Mouse (Mus musculus) liver, embryonic 15.5 days (tissue): Measurements from ENCODE around the gene Gm815. TPM values are rescaled to one million over a fixed set of nuclear protein-coding genes. Genes with fewer than 3 reads are reported as not detected.

Experiments
- ATAC-seq: fragments of 200-750 bp; cut with Nextera tagmentation; 2 replicates; pipeline ENCODE4 v1.8.0; 2017; ENCODE audit warnings: moderate number of reproducible peaks, mild to moderate bottlenecking, moderate library complexity; ENCODE audit not compliant: insufficient read depth
- H3K27ac ChIP-seq: fragments of 300-500 bp; sonication (generic); replicated peaks from 2 replicates; pipeline ENCODE4 v1.5.1; 2015; ENCODE audit warnings: mild to moderate bottlenecking, inconsistent platforms
- H3K27me3 ChIP-seq: fragments of 300-500 bp; sonication (generic); 2 replicates; pipeline ENCODE4 v1.6.1; 2015; ENCODE audit warnings: mild to moderate bottlenecking, inconsistent platforms
- H3K36me3 ChIP-seq: fragments of 300-500 bp; sonication (generic); replicated peaks from 2 replicates; pipeline ENCODE4 v1.6.1; 2015; ENCODE audit warnings: moderate library complexity, mild to moderate bottlenecking, inconsistent platforms
- H3K4me1 ChIP-seq: fragments of 300-500 bp; sonication (generic); replicated peaks from 2 replicates; pipeline ENCODE4 v1.6.1; 2015; ENCODE audit warnings: inconsistent platforms
- H3K4me2 ChIP-seq: fragments of 300-500 bp; sonication (generic); 2 replicates; pipeline ENCODE4 v1.6.1; 2015; ENCODE audit warnings: moderate library complexity, mild to moderate bottlenecking, inconsistent platforms
- H3K4me3 ChIP-seq: fragments of 300-500 bp; sonication (generic); replicated peaks from 2 replicates; pipeline ENCODE4 v1.5.1; 2015; ENCODE audit warnings: mild to moderate bottlenecking, inconsistent platforms
- H3K9ac ChIP-seq: fragments of 300-500 bp; sonication (generic); 2 replicates; pipeline ENCODE4 v1.6.1; 2015; ENCODE audit warnings: moderate library complexity, mild to moderate bottlenecking, inconsistent platforms
- H3K9me3 ChIP-seq: fragments of 300-500 bp; sonication (generic); replicated peaks from 2 replicates; pipeline ENCODE4 v1.6.1; 2016; ENCODE audit warnings: inconsistent platforms
- WGBS: fragments of 180-500 bp; shearing (Covaris S2); methylation state at CpG from one replicate; pipeline ENCODE4 v1.1.7; 2015; ENCODE audit warnings: mixed read lengths; ENCODE audit not compliant: insufficient replicate concordance; 5-methylcytosine and 5-hydroxymethylcytosine counted together
- polyA plus RNA-seq: library from polyadenylated mRNA; unstranded; fragments of >200 nt; fragmentation: Nextera tagmentation; extraction: Ambion mirVana; gene quantifications from 2 replicates; pipeline ENCODE4 v1.2.1, GENCODE M21; 2015

Gene Gm815
- polyA plus RNA-seq, 1 experiment from 2014 or later: not detected

DNA sequence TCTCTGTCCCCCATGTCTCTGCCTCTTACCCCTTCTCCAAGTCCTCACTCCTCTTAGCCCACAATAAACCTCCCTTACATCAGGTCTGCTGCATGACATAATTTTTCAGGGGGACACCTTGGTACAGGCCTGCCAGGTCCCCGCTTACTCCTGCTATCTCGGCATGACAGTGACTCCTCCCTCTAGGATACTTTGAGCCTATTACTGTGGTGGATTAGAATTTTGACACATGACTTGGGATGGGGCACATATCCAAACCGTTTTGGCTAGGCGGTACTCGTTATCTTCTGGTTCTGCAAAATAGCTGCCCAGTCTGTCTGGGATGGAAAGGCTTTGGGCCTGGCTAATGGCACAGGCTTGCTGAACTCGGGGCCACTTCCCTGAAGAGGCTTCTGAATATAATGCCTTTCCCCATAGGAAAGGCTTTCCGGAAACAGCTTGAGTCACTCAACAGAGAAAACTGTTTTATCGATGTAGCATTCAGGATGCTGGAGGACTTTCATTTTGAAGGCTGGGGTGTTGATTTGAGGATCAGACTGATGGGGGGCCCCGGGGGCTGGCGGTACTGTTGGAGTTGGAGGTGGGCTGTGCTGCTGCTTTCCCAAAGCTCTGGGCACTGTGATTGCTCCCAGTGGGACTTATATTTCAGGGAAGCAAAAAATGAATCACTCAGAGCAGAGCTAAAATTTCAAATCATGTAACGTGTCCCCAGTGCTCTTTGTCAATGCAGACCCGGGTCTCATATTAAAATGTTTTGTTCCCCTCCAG, 27.1 kb upstream of the Gm815 start:
- H3K9ac ChIP-seq: no peak overlapping the region
- no peak for ATAC-seq
- H3K4me1 ChIP-seq: no peaks in the 10 kb centered on the region
- H3K9me3 ChIP-seq: no peaks in the 10 kb centered on the region
- no peak overlapping the region for H3K4me3 ChIP-seq
- no peaks in the 10 kb centered on the region for H3K27me3 ChIP-seq
- H3K27ac ChIP-seq: no peak overlapping the region
- WGBS: 63% methylated on average over 12 of the region's 12 CpGs
- no peaks in the 10 kb centered on the region for H3K36me3 ChIP-seq
- no peak overlapping the region for H3K4me2 ChIP-seq

DNA sequence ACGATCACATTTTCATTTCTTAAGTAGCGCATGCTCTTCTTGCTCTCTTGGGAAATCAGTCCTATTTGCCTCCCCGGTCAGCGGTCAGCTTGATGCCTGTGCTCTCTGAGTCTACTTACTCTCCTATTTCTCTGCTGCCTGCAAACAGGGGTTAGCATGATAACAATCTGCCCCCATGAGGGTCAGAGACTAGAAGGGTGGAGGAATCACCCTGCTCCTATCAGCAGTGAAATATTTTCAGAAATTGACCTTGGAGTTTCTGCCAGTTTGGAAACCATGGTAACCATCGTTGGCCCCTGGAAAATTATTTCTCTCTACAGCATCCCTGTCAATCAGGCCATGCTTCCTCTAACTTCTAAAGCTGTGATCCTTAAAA, 26.5 kb upstream of the Gm815 start:
- Histone ChIP-seq H3K27me3 (no peaks in the 10 kb centered on the region), H3K4me3 (no peak overlapping the region), H3K9me3 (no peaks in the 10 kb centered on the region), H3K36me3 (no peaks in the 10 kb centered on the region), H3K4me2 (no peak overlapping the region), H3K4me1 (no peaks in the 10 kb centered on the region), H3K9ac (no peak overlapping the region), H3K27ac (no peak overlapping the region)
- WGBS: 70% methylated on average over 5 of the region's 5 CpGs
- ATAC-seq: no peak

DNA sequence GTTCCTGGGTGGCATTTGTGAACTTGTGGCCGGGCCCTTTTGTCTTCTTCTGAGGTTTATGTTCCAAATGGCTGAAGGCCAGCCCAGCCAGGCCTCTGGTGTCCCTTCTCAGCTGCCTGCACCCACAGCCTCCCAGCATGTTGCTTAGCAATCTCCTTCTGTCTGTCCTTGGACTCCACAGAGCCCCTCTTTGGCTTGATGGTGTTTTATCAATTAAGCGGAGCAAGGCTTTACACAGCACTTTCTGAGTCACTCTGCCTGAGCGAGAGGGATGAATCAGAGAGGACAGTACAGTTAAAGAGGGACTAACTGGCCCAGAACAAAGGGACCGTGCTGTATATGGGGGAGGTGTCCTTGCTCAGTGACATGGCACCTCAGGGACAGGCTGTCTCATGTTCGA, 22.0 kb upstream of the Gm815 start:
- ATAC-seq: no peak
- Histone ChIP-seq H3K9me3 (no peaks in the 10 kb centered on the region), H3K4me3 (no peak overlapping the region), H3K27me3 (no peaks in the 10 kb centered on the region), H3K9ac (no peak overlapping the region), H3K4me1 (no peaks in the 10 kb centered on the region), H3K27ac (no peak overlapping the region), H3K36me3 (no peaks in the 10 kb centered on the region), H3K4me2 (no peak overlapping the region)
- 51% methylated on average over 5 of the region's 5 CpGs for WGBS

DNA sequence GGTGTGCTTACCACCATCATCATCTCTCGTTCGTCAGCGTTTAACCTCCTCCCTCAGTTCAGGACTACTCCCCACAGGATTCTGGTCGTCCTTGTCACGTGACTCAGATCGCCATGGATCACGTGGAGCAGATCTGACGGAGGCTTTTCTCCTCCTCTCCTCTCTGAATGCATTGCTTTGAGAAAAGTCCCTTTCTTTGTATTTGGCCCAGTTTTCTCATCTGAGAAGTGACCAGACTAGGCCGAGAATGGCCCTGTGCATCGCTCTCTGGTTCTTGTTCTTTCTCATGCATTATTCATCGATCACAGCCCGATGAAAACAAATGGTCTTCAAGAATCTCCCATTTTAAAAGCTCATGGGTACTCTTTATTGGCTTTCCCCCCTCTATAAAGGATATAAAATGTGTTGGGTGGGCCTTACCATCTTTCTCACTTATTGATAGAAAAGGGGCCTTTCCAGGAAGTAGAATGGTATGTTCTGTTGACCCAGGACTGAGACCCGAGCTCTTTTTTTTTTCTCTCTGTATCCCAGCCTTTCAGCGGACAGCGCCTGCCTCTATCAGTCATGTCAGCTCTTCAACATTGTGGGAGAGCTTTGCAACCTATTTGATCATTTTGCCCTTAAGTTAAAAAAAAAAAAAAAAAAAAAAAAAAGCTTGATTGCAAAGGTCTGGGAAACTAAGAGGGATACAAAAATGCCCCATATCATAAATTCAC, 20.5 kb upstream of the Gm815 start:
- Histone ChIP-seq H3K4me1 (no peaks in the 10 kb centered on the region), H3K36me3 (no peaks in the 10 kb centered on the region), H3K27me3 (no peaks in the 10 kb centered on the region), H3K4me2 (no peak overlapping the region), H3K27ac (no peak overlapping the region), H3K9me3 (no peaks in the 10 kb centered on the region), H3K9ac (no peak overlapping the region), H3K4me3 (no peak overlapping the region)
- no peak for ATAC-seq
- 71% methylated on average over 15 of the region's 15 CpGs for WGBS

DNA sequence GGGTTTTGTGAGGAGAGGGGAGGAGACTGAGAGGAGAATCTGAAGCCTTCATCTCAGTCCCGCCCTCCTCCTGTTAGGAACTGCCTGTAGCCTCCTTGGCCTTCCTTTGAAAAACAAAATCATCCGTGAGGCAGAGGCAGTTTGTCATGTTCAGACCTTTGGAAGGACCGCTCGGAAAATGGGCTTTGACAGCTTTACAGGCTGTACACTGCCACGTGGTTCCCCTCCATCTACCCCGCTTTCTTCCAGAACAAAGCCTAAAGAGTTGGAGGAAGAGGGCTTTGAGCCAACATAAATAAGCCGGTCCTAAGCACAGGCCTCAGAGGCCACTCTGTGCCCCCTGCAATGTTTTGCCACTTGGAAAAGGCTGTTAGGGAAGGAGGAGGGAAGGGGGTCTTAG, 19.9 kb upstream of the Gm815 start:
- H3K4me3 ChIP-seq: no peak overlapping the region
- ATAC-seq: no peak
- H3K9me3 ChIP-seq: no peaks in the 10 kb centered on the region
- H3K4me1 ChIP-seq: no peaks in the 10 kb centered on the region
- 49% methylated on average over 7 of the region's 7 CpGs for WGBS
- no peak overlapping the region for H3K9ac ChIP-seq
- H3K36me3 ChIP-seq: no peaks in the 10 kb centered on the region
- no peak overlapping the region for H3K27ac ChIP-seq
- H3K4me2 ChIP-seq: no peak overlapping the region
- no peaks in the 10 kb centered on the region for H3K27me3 ChIP-seq

DNA sequence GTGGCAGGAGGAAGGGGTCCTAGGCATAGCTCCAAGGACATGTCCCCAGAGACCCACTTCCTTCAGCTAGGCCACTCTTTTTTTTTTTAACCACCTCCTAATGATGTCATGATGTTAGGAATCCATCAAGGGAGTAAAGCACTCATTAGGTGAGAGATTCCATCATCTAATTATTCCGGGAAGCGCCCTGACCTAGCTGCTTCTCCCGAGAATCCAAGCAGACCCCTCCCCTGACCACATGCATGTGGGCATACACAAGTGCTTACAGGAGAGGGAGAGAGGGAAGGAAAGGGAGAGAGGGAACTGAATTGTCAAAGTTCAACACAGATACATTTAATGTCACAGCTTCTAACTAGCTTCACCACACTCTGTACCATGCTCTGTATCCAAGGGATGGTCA, 16.1 kb upstream of the Gm815 start:
- ATAC-seq: no peak
- no peak overlapping the region for H3K9ac ChIP-seq
- 57% methylated on average over 3 of the region's 3 CpGs for WGBS

DNA sequence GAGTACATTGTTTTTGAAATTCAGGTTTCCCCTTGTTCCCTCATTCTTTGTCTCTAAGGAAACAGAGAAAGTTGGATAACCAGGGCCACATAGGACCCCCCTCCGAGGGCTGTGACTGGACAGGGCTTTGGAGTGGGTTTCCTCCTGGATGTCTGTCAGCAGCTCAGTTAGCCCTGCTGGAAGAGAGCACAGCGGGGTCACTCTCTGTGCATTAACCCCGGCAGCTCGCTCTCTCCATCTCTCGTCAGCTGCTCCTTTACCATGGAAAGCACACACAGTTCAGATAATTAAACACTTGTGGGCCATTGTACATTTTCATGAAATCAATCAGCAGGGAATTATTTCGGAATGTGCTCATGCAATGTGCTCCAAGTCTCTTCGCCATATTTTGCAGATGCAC, 15.4 kb upstream of the Gm815 start:
- Histone ChIP-seq H3K27ac (no peak overlapping the region), H3K36me3 (no peaks in the 10 kb centered on the region), H3K27me3 (no peaks in the 10 kb centered on the region), H3K4me1 (no peaks in the 10 kb centered on the region), H3K9me3 (no peaks in the 10 kb centered on the region), H3K4me2 (no peak overlapping the region), H3K4me3 (no peak overlapping the region), H3K9ac (no peak overlapping the region)
- 58% methylated on average over 7 of the region's 7 CpGs for WGBS
- no peak for ATAC-seq

More for the DNA sequence above, 16.1 kb upstream of the Gm815 start:
- H3K4me2 ChIP-seq: no peak overlapping the region
- no peaks in the 10 kb centered on the region for H3K27me3 ChIP-seq
- no peak overlapping the region for H3K27ac ChIP-seq
- H3K4me3 ChIP-seq: no peak overlapping the region
- H3K9me3 ChIP-seq: no peaks in the 10 kb centered on the region
- no peaks in the 10 kb centered on the region for H3K36me3 ChIP-seq
- no peaks in the 10 kb centered on the region for H3K4me1 ChIP-seq

DNA sequence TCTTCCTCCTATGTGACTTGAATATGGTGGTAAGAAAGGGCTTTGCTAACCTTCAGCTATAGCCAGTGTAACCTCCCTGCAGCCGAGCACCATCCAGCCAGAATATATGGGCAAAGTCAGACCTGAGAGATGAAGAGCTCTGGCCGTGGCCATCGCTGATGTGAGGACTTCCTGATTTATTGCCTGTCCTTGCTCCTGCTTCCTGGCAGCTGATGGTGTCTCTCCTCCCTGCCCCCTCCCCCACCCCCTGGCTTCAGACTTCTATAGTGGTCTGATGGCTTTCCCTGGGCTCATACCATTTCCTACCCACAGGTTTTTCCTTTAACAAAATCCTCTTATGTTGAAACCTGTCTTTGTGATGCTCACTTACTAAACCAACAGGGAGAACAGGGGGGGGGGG, 14.6 kb upstream of the Gm815 start:
- H3K9me3 ChIP-seq: no peaks in the 10 kb centered on the region
- WGBS: 38% methylated on average over 3 of the region's 3 CpGs
- H3K4me2 ChIP-seq: no peak overlapping the region
- no peaks in the 10 kb centered on the region for H3K36me3 ChIP-seq
- no peak overlapping the region for H3K4me3 ChIP-seq
- no peaks in the 10 kb centered on the region for H3K27me3 ChIP-seq
- no peak for ATAC-seq
- no peak overlapping the region for H3K27ac ChIP-seq
- no peak overlapping the region for H3K9ac ChIP-seq
- no peaks in the 10 kb centered on the region for H3K4me1 ChIP-seq

DNA sequence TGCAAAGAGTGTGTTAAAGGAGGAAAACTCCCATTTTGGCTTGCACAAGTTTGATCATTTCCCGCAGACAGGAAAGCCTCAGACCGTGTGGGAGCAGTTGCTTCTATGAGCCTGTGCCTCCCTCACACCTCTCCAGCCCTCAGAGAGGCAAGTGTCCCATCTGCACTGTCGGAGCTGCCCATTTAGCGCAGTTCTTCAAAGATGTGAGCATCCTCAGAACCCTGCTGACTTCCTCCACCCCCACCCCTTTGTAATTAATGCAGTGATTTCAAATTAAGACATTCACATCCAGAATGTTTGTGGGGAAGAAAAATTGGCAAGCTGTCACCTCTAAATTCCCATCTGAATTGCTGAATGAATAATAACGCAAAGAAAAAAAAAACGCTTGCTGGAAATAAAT, 12.8 kb upstream of the Gm815 start:
- no peaks in the 10 kb centered on the region for H3K27me3 ChIP-seq
- no peak overlapping the region for H3K4me2 ChIP-seq
- no peak overlapping the region for H3K27ac ChIP-seq
- H3K4me1 ChIP-seq: no peaks in the 10 kb centered on the region
- no peak overlapping the region for H3K4me3 ChIP-seq
- H3K36me3 ChIP-seq: no peaks in the 10 kb centered on the region
- H3K9me3 ChIP-seq: no peaks in the 10 kb centered on the region
- no peak for ATAC-seq
- 51% methylated on average over 6 of the region's 6 CpGs for WGBS
- H3K9ac ChIP-seq: no peak overlapping the region

DNA sequence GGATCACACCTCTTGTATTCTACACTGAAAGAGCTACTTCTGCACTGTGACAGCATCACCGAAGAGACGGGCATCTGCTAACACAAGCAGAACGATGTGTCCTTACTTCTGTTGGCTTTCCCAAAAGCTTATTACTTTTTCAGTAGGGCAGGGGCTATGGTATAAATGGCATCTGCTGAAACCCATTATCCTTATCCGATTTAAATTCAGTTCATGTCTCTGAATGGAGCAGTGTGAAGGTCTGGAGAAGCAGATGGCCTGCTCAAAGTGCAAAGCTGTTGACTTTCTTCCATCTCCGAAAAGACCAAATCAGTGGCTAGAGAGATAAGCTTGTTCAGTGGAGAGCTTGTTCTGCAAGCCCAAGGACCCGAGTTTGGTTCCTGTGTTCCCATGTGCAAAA, 10.1 kb upstream of the Gm815 start:
- no peak for ATAC-seq
- Histone ChIP-seq H3K4me1 (no peaks in the 10 kb centered on the region), H3K27ac (no peak overlapping the region), H3K36me3 (no peaks in the 10 kb centered on the region), H3K4me3 (no peak overlapping the region), H3K4me2 (no peak overlapping the region), H3K9me3 (no peaks in the 10 kb centered on the region), H3K9ac (no peak overlapping the region), H3K27me3 (no peaks in the 10 kb centered on the region)
- 63% methylated on average over 6 of the region's 6 CpGs for WGBS

DNA sequence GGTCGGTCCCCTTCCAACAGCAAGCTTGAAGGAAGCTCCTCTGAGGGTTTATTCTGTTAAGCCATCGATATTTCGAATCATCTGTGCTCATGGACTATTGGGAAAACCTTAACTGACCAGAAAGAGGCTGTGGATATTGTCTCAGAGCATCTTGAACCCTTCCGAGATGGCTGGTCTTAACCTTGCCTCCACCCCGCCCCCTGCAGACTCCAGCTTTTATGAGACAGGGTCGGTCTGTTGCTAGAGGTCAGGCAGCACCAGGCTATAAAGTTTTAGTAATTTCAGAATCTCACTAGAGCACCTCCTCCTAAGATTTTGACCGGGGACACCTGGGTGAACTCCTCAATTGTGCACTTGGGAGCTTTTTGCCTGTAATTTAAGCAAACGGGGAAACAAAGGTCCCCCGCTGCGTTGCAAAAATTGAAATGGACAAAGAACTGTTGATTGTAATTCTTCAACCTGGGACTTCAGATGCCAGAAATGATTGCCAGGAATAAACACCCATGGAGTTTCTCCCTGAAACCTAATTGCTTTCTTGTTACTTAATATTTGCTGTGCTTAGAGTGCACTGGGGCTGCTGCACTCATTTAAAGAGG, 8.4 kb upstream of the Gm815 start:
- Histone ChIP-seq H3K9ac (no peak overlapping the region), H3K4me1 (no peaks in the 10 kb centered on the region), H3K27ac (no peak overlapping the region), H3K9me3 (no peaks in the 10 kb centered on the region), H3K27me3 (no peaks in the 10 kb centered on the region), H3K4me3 (no peak overlapping the region), H3K4me2 (no peak overlapping the region), H3K36me3 (no peaks in the 10 kb centered on the region)
- ATAC-seq: no peak
- 32% methylated on average over 10 of the region's 10 CpGs for WGBS
